Mouse (Mus musculus): Measurements from ENCODE around the gene Npas1. TPM values are rescaled to one million over a fixed set of nuclear protein-coding genes. Genes with fewer than 3 reads are reported as not detected.

The Npas1 gene
- polyA plus RNA-seq, 2 experiments, result 0.03 to 0.15 TPM

DNA sequence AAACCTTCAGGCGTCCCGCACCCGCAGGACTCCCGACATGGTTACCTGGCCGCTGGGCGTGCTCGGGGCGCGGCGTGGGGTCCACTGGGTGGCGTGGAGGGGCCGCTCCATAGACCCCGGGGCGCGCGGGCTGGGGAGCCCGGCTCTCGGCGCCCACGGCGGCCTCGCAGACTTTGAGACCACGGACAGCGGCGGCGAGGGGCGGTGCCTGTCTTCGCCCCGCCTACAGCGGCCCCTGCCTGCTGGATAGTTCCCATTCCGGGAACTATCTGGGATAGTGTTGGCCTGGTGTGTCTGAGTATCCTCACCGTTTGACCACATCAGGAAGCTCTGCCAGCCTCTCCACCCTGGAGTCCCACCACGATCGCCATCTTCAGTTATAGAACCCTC lies 933 bp downstream of the Npas1 start:
- Histone ChIP-seq H3K4me3 (replicated peaks; ENCODE audit: low read length) (peak overlapping the region; percentile 23), H3K36me3 (ENCODE audit: control insufficient read depth, insufficient read depth, low read length) (no peaks in the 10 kb centered on the region), H3K27me3 (ENCODE audit: control insufficient read depth, insufficient read depth, low read length) (peaks cover 56% of the 10 kb centered on the region), H3K9ac (ENCODE audit: low read depth, low read length, severe bottlenecking) (no peak overlapping the region), H3K4me1 (ENCODE audit: control insufficient read depth, insufficient read depth, low read length) (peaks cover 13% of the 10 kb centered on the region), H3K9me3 (ENCODE audit: control insufficient read depth, low read length) (no peaks in the 10 kb centered on the region), H3K27ac (replicated peaks; ENCODE audit: low read depth, low read length) (no peak overlapping the region), H3K4me2 (replicated peaks; ENCODE audit: low read depth, low read length, severe bottlenecking) (peak overlapping the region; percentile 37)
- TF ChIP-seq POLR2A (IDR thresholded peaks at IDR 0.05; ENCODE audit: borderline replicate concordance, extremely low read depth, insufficient read depth, insufficient read length), result no peak
- ATAC-seq (ENCODE audit: low FRiP score, low read depth) (peak; percentile 57), DNase-seq (ENCODE audit: low spot score) (no peak)
- 1% methylated on average over 29 of the region's 34 CpGs for WGBS

GRCm38 (mm10) chr7:16475764-16476599 lies 1.5 kb downstream of the Npas1 start:
- peaks cover 62% of the 10 kb centered on the region for H3K27me3 ChIP-seq (ENCODE audit: control insufficient read depth, insufficient read depth, low read length)
- no peak for TF ChIP-seq POLR2A (IDR thresholded peaks at IDR 0.05; ENCODE audit: borderline replicate concordance, extremely low read depth, insufficient read depth, insufficient read length)
- DNase-seq (ENCODE audit: low spot score) (no peak), ATAC-seq (ENCODE audit: low FRiP score, low read depth) (no peak)
- H3K4me3 ChIP-seq (replicated peaks; ENCODE audit: low read length), result peak overlapping the region; percentile 23
- peak overlapping the region; percentile 37 for H3K4me2 ChIP-seq (replicated peaks; ENCODE audit: low read depth, low read length, severe bottlenecking)
- H3K27ac ChIP-seq (replicated peaks; ENCODE audit: low read depth, low read length), result no peak overlapping the region
- H3K9me3 ChIP-seq (ENCODE audit: control insufficient read depth, low read length), result no peaks in the 10 kb centered on the region
- no peaks in the 10 kb centered on the region for H3K36me3 ChIP-seq (ENCODE audit: control insufficient read depth, insufficient read depth, low read length)
- WGBS, result 2% methylated on average over 37 of the region's 59 CpGs
- H3K9ac ChIP-seq (ENCODE audit: low read depth, low read length, severe bottlenecking), result no peak overlapping the region
- H3K4me1 ChIP-seq (ENCODE audit: control insufficient read depth, insufficient read depth, low read length), result peaks cover 13% of the 10 kb centered on the region

DNA sequence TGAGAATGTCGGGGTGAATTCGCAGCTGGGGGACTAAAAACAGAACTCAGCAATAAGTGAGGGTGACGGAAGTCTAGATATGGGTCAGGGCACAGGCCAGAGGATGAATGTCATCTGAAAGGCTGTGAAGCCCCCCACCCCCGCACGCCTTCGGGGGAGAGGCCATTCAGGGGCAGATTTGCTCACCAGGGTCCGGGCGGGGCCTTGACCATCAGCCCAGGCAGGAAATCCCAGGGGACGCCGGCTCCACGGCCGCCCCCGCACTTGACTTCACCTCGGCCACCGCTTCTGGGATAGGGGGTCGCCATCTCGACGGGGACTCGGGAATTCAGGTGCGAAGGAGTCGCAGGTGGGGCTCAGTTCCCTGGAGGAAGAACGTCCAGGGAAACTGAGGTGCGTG lies 2.2 kb downstream of the Npas1 start:
- no peaks in the 10 kb centered on the region for H3K36me3 ChIP-seq (ENCODE audit: control insufficient read depth, insufficient read depth, low read length)
- no peak overlapping the region for H3K9ac ChIP-seq (ENCODE audit: low read depth, low read length, severe bottlenecking)
- H3K27ac ChIP-seq (replicated peaks; ENCODE audit: low read depth, low read length), result no peak overlapping the region
- peaks cover 66% of the 10 kb centered on the region for H3K27me3 ChIP-seq (ENCODE audit: control insufficient read depth, insufficient read depth, low read length)
- peak overlapping the region; percentile 23 for H3K4me3 ChIP-seq (replicated peaks; ENCODE audit: low read length)
- no peak for TF ChIP-seq POLR2A (IDR thresholded peaks at IDR 0.05; ENCODE audit: borderline replicate concordance, extremely low read depth, insufficient read depth, insufficient read length)
- no peak for DNase-seq (ENCODE audit: low spot score)
- ATAC-seq (ENCODE audit: low FRiP score, low read depth), result no peak
- no peak overlapping the region for H3K4me2 ChIP-seq (replicated peaks; ENCODE audit: low read depth, low read length, severe bottlenecking)
- H3K9me3 ChIP-seq (ENCODE audit: control insufficient read depth, low read length), result no peaks in the 10 kb centered on the region
- H3K4me1 ChIP-seq (ENCODE audit: control insufficient read depth, insufficient read depth, low read length), result peaks cover 13% of the 10 kb centered on the region
- 4% methylated on average over 21 of the region's 23 CpGs for WGBS

DNA sequence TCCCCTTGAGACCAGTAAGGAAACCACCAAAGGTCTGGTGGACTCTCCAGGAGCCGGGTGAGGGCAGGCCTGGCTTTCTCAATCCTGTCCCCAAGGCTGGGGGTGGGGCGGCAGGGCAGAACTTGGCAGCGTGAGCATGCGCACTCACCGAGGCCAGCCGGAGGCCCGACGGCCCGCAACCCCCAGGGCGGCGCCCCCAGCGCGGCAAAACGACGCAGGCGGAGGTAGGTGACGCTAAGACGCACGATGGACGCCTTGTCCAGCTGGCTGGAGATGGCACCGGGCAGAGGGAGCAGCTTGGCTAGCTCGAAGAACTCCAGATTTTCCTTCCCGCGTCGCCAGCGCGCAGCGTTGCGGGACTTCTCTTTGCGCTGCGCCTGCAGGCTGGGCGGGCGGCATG lies 3.1 kb downstream of the Npas1 start:
- no peak overlapping the region for H3K27ac ChIP-seq (replicated peaks; ENCODE audit: low read depth, low read length)
- 5% methylated on average over 28 of the region's 33 CpGs for WGBS
- ATAC-seq (ENCODE audit: low FRiP score, low read depth), result no peak
- peaks cover 13% of the 10 kb centered on the region for H3K4me1 ChIP-seq (ENCODE audit: control insufficient read depth, insufficient read depth, low read length)
- no peak overlapping the region for H3K9ac ChIP-seq (ENCODE audit: low read depth, low read length, severe bottlenecking)
- peak overlapping the region; percentile 33 for H3K4me2 ChIP-seq (replicated peaks; ENCODE audit: low read depth, low read length, severe bottlenecking)
- H3K36me3 ChIP-seq (ENCODE audit: control insufficient read depth, insufficient read depth, low read length), result no peaks in the 10 kb centered on the region
- TF ChIP-seq POLR2A (IDR thresholded peaks at IDR 0.05; ENCODE audit: borderline replicate concordance, extremely low read depth, insufficient read depth, insufficient read length), result no peak
- H3K9me3 ChIP-seq (ENCODE audit: control insufficient read depth, low read length), result no peaks in the 10 kb centered on the region
- no peak for DNase-seq (ENCODE audit: low spot score)
- H3K27me3 ChIP-seq (ENCODE audit: control insufficient read depth, insufficient read depth, low read length), result peaks cover 66% of the 10 kb centered on the region
- H3K4me3 ChIP-seq (replicated peaks; ENCODE audit: low read length), result peak overlapping the region; percentile 19

DNA sequence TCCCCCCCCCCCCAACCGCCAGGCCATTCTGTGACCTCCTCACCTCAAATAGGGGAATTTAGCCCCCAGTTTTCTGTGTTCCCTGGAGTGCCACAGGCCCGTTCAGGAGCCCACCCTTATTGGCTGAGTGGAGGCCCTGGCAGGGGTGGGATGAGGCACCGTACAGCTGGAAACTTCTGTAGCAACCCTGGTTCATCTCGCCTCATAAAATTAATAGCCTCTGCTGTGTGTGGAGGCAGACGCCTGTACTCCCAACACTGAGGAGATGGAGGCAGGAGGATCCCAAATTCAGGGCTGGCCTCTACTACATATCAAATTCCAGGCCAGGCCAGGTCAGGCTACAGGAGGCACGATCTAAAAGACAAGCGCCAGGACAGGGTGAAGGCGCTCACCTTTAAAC lies 3.7 kb downstream of the Npas1 start:
- no peak for DNase-seq (ENCODE audit: low spot score)
- no peaks in the 10 kb centered on the region for H3K9me3 ChIP-seq (ENCODE audit: control insufficient read depth, low read length)
- no peak overlapping the region for H3K4me2 ChIP-seq (replicated peaks; ENCODE audit: low read depth, low read length, severe bottlenecking)
- H3K27ac ChIP-seq (replicated peaks; ENCODE audit: low read depth, low read length), result no peak overlapping the region
- no peak for TF ChIP-seq POLR2A (IDR thresholded peaks at IDR 0.05; ENCODE audit: borderline replicate concordance, extremely low read depth, insufficient read depth, insufficient read length)
- no peak for ATAC-seq (ENCODE audit: low FRiP score, low read depth)
- H3K27me3 ChIP-seq (ENCODE audit: control insufficient read depth, insufficient read depth, low read length), result peaks cover 66% of the 10 kb centered on the region
- WGBS, result 26% methylated on average over 8 of the region's 8 CpGs
- peaks cover 13% of the 10 kb centered on the region for H3K4me1 ChIP-seq (ENCODE audit: control insufficient read depth, insufficient read depth, low read length)
- no peak overlapping the region for H3K4me3 ChIP-seq (replicated peaks; ENCODE audit: low read length)
- no peaks in the 10 kb centered on the region for H3K36me3 ChIP-seq (ENCODE audit: control insufficient read depth, insufficient read depth, low read length)
- H3K9ac ChIP-seq (ENCODE audit: low read depth, low read length, severe bottlenecking), result no peak overlapping the region

All from limb, embryonic 14.5 days (tissue).